Mouse (Mus musculus): ENCODE measurements at regions not wholly inside any gene's neighbourhood (a gene's known extent, or its start where the extent isn't known, plus 50 kb on each side); places are given as distances from the start of the nearest gene placed in this dataset.

DNA sequence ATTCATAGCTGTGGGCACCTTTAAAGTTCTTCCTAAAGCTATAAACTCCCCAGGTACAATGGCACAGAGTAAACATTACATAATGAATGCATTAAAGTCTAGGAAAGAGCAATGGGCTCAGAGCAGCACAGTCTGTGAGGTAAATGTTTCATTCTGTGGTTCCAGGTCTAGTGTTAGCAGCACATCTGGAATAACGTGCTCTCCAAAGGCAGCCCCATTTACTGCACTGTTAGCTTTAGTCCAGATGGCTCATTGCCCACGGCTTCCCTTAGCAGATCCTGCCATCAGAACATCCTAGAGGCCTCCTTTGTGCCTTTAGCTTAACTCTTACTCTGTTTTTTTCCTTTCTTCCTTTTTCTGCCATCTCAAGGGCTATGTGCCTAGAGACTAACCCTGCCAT is 87.7 kb upstream of the Tspan7 start:
- DNase-seq (ENCODE audit: low read depth, low spot score): no peak

DNA sequence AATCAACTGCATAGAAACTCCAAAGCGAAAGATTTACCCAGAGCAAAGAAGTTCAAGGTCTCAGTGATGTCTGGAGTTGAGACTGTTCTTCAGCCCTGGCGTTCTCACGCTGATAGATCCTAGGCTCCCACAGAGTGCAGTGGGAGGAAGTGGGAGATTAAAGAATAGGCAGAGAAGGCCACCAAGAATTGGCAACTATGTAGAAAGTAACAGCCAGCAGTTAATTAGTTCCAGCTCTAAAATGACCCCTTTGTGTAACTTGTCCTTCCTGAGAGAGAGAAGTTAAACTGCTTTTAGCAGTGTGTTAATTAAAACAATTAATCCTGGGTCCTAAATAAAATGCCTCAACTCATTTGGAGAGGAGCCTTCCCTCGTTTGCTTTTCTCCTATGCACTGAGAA is 73.7 kb upstream of the Tspan7 start:
- DNase-seq (ENCODE audit: low read depth, low spot score): no peak

DNA sequence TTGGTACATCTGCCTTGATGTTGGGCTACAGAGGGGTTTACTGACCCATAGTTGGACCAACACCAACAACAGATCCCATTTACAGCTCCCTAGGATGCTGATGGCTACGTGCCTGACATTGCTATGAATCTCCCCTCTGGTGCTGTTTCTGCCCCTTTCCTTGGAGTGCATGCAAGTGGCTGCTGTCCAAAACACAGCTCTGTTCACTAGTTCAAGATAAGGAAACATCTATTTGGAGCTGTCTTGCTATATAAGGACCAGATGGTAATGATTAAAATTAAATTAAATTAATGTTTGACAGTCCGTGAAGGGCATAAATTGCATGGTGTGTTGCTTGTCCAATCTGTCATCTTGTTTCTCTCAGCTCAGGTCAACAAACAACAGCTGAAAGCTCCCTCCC is 62.5 kb upstream of the Tspan7 start:
- peak; percentile 20 for DNase-seq (ENCODE audit: low read depth, low spot score)

All from brain, embryonic 18.5 days (tissue).